Mouse (Mus musculus) midbrain, embryonic 13.5 days (tissue): ENCODE measurements around the gene Arid5b. TPM values are rescaled to one million over a fixed set of nuclear protein-coding genes. Genes with fewer than 3 reads are reported as not detected.

ENCODE experiments used
- ATAC-seq: fragments of 200-750 bp; cut with Nextera tagmentation; 2 replicates; pipeline ENCODE4 v1.8.0; 2017; ENCODE audit warnings: mild to moderate bottlenecking, moderate TSS enrichment, moderate library complexity
- H3K27ac ChIP-seq: fragments of 300-500 bp; sonication (generic); 2 replicates; pipeline ENCODE4 v1.5.1; 2015; ENCODE audit warnings: inconsistent platforms, mild to moderate bottlenecking, moderate library complexity
- H3K27me3 ChIP-seq: fragments of 300-500 bp; sonication (generic); 2 replicates; pipeline ENCODE4 v1.6.1; 2015; ENCODE audit warnings: mild to moderate bottlenecking, inconsistent platforms
- H3K36me3 ChIP-seq: fragments of 300-500 bp; sonication (generic); 2 replicates; pipeline ENCODE4 v1.6.1; 2015; ENCODE audit warnings: mild to moderate bottlenecking, inconsistent platforms
- H3K4me1 ChIP-seq: fragments of 300-500 bp; sonication (generic); replicated peaks from 2 replicates; pipeline ENCODE4 v1.6.1; 2015; ENCODE audit warnings: inconsistent platforms
- H3K4me2 ChIP-seq: fragments of 300-500 bp; sonication (generic); replicated peaks from 2 replicates; pipeline ENCODE4 v1.6.1; 2015; ENCODE audit warnings: moderate library complexity, mild to moderate bottlenecking, inconsistent platforms
- H3K4me3 ChIP-seq: fragments of 300-500 bp; sonication (generic); replicated peaks from 2 replicates; pipeline ENCODE4 v1.5.1; 2015; ENCODE audit warnings: mild to moderate bottlenecking, inconsistent platforms
- H3K9ac ChIP-seq: fragments of 300-500 bp; sonication (generic); replicated peaks from 2 replicates; pipeline ENCODE4 v1.6.1; 2015; ENCODE audit warnings: mild to moderate bottlenecking, inconsistent platforms
- H3K9me3 ChIP-seq: fragments of 300-500 bp; sonication (generic); 2 replicates; pipeline ENCODE4 v1.6.1; 2016; ENCODE audit warnings: mild to moderate bottlenecking, inconsistent platforms
- WGBS: fragments of 180-500 bp; shearing (Covaris S2); methylation state at CpG from one replicate; pipeline ENCODE4 v1.1.7; 2015; 5-methylcytosine and 5-hydroxymethylcytosine counted together
- polyA plus RNA-seq: library from polyadenylated mRNA; unstranded; fragments of >200 nt; fragmentation: Nextera tagmentation; extraction: Ambion mirVana; gene quantifications from 2 replicates; pipeline ENCODE4 v1.2.1, GENCODE M21; 2015

Arid5b gene
- polyA plus RNA-seq, 1 experiment from 2014 or later, result 20.5 TPM

GRCm38 (mm10) chr10:68203322-68203721 is 75.2 kb downstream of the Arid5b start:
- ATAC-seq, result no peak
- Histone ChIP-seq H3K4me2 (no peak overlapping the region), H3K9me3 (no peaks in the 10 kb centered on the region), H3K27ac (no peak overlapping the region), H3K4me3 (no peak overlapping the region), H3K27me3 (no peaks in the 10 kb centered on the region), H3K36me3 (peaks cover 13% of the 10 kb centered on the region; the same call in 1 of the 2 replicates), H3K4me1 (peaks cover 13% of the 10 kb centered on the region), H3K9ac (no peak overlapping the region)
- 75% methylated on average over 11 of the region's 11 CpGs for WGBS

- WGBS, result 91% methylated on average over 5 of the region's 5 CpGs
Measured at GRCm38 (mm10) chr10:68199440-68199839, 79.1 kb downstream of the Arid5b start.

GRCm38 (mm10) chr10:68196324-68196723 is 82.2 kb downstream of the Arid5b start:
- H3K36me3 ChIP-seq, result no peaks in the 10 kb centered on the region
- no peak overlapping the region for H3K4me2 ChIP-seq
- no peaks in the 10 kb centered on the region for H3K27me3 ChIP-seq
- H3K4me3 ChIP-seq, result no peak overlapping the region
- 79% methylated on average over 9 of the region's 9 CpGs for WGBS
- H3K27ac ChIP-seq, result no peak overlapping the region
- no peak for ATAC-seq
- H3K9ac ChIP-seq, result no peak overlapping the region
- H3K9me3 ChIP-seq, result no peaks in the 10 kb centered on the region
- peaks cover 25% of the 10 kb centered on the region for H3K4me1 ChIP-seq

More at GRCm38 (mm10) chr10:68199440-68199839, 79.1 kb downstream of the Arid5b start:
- Histone ChIP-seq H3K27me3 (no peaks in the 10 kb centered on the region), H3K36me3 (peaks cover 13% of the 10 kb centered on the region; the same call in 1 of the 2 replicates), H3K4me1 (0 out of 2 replicates have a peak, but pooled peaks cover 6% of the 10 kb centered on the region), H3K9ac (no peak overlapping the region), H3K27ac (no peak overlapping the region), H3K4me2 (no peak overlapping the region), H3K4me3 (no peak overlapping the region), H3K9me3 (no peaks in the 10 kb centered on the region)
- ATAC-seq, result no peak

GRCm38 (mm10) chr10:68193561-68193960 is 85.0 kb downstream of the Arid5b start:
- no peak overlapping the region for H3K4me2 ChIP-seq
- no peak for ATAC-seq
- no peaks in the 10 kb centered on the region for H3K9me3 ChIP-seq
- peaks cover 34% of the 10 kb centered on the region for H3K4me1 ChIP-seq
- H3K4me3 ChIP-seq, result no peak overlapping the region
- WGBS, result 30% methylated on average over 3 of the region's 3 CpGs
- no peaks in the 10 kb centered on the region for H3K36me3 ChIP-seq
- H3K27me3 ChIP-seq, result no peaks in the 10 kb centered on the region
- no peak overlapping the region for H3K27ac ChIP-seq
- H3K9ac ChIP-seq, result no peak overlapping the region

- 0 out of 2 replicates have a peak, but pooled peaks have one; percentile 67 for ATAC-seq
- peaks cover 34% of the 10 kb centered on the region for H3K4me1 ChIP-seq
- H3K27me3 ChIP-seq, result no peaks in the 10 kb centered on the region
- peak overlapping the region; percentile 37 for H3K27ac ChIP-seq
- no peak overlapping the region for H3K9ac ChIP-seq
- WGBS, result 57% methylated on average over 3 of the region's 3 CpGs
- no peaks in the 10 kb centered on the region for H3K9me3 ChIP-seq
- H3K36me3 ChIP-seq, result no peaks in the 10 kb centered on the region
- no peak overlapping the region for H3K4me3 ChIP-seq
- H3K4me2 ChIP-seq, result no peak overlapping the region
Measured at GRCm38 (mm10) chr10:68192824-68193255, 85.7 kb downstream of the Arid5b start.

- WGBS, result 34% methylated on average over 13 of the region's 13 CpGs
Measured at GRCm38 (mm10) chr10:68191691-68192380, 86.7 kb downstream of the Arid5b start.

GRCm38 (mm10) chr10:68191146-68191545 is 87.4 kb downstream of the Arid5b start:
- no peak for ATAC-seq
- no peaks in the 10 kb centered on the region for H3K27me3 ChIP-seq
- H3K4me2 ChIP-seq, result peak overlapping the region; percentile 32; the same call in 1 of the 2 replicates
- H3K4me1 ChIP-seq, result peaks cover 34% of the 10 kb centered on the region
- H3K27ac ChIP-seq, result no peak overlapping the region
- no peak overlapping the region for H3K9ac ChIP-seq
- no peaks in the 10 kb centered on the region for H3K36me3 ChIP-seq
- WGBS, result 38% methylated on average over 7 of the region's 8 CpGs
- H3K4me3 ChIP-seq, result no peak overlapping the region
- H3K9me3 ChIP-seq, result no peaks in the 10 kb centered on the region

More at GRCm38 (mm10) chr10:68191691-68192380, 86.7 kb downstream of the Arid5b start:
- no peaks in the 10 kb centered on the region for H3K36me3 ChIP-seq
- peaks cover 34% of the 10 kb centered on the region for H3K4me1 ChIP-seq
- no peaks in the 10 kb centered on the region for H3K9me3 ChIP-seq
- H3K4me3 ChIP-seq, result no peak overlapping the region
- H3K4me2 ChIP-seq, result peak overlapping the region; percentile 32
- H3K27ac ChIP-seq, result 0 out of 2 replicates have a peak overlapping the region, but pooled peaks have one; percentile 30
- no peak overlapping the region for H3K9ac ChIP-seq
- no peak for ATAC-seq
- H3K27me3 ChIP-seq, result no peaks in the 10 kb centered on the region

GRCm38 (mm10) chr10:68189847-68190246 is 88.7 kb downstream of the Arid5b start:
- 73% methylated on average over 3 of the region's 3 CpGs for WGBS
- H3K9me3 ChIP-seq, result no peaks in the 10 kb centered on the region
- no peak overlapping the region for H3K9ac ChIP-seq

GRCm38 (mm10) chr10:68183096-68183495 is 95.4 kb downstream of the Arid5b start:
- Histone ChIP-seq H3K36me3 (peaks cover 10% of the 10 kb centered on the region), H3K4me1 (no peaks in the 10 kb centered on the region), H3K27ac (no peak overlapping the region), H3K27me3 (no peaks in the 10 kb centered on the region), H3K9me3 (no peaks in the 10 kb centered on the region), H3K9ac (no peak overlapping the region), H3K4me2 (no peak overlapping the region), H3K4me3 (no peak overlapping the region)
- no peak for ATAC-seq
- 92% methylated on average over 7 of the region's 7 CpGs for WGBS

More at GRCm38 (mm10) chr10:68189847-68190246, 88.7 kb downstream of the Arid5b start:
- 0 out of 2 replicates have a peak overlapping the region, but pooled peaks have one; percentile 19 for H3K27ac ChIP-seq
- peaks cover 9% of the 10 kb centered on the region for H3K36me3 ChIP-seq
- no peak overlapping the region for H3K4me3 ChIP-seq
- no peaks in the 10 kb centered on the region for H3K27me3 ChIP-seq
- H3K4me1 ChIP-seq, result peaks cover 34% of the 10 kb centered on the region
- H3K4me2 ChIP-seq, result no peak overlapping the region
- no peak for ATAC-seq

- 82% methylated on average over 6 of the region's 6 CpGs for WGBS
- no peak overlapping the region for H3K4me2 ChIP-seq
- H3K36me3 ChIP-seq, result peaks cover 10% of the 10 kb centered on the region
- H3K9ac ChIP-seq, result no peak overlapping the region
- H3K27ac ChIP-seq, result no peak overlapping the region
- no peaks in the 10 kb centered on the region for H3K9me3 ChIP-seq
- no peak for ATAC-seq
- H3K27me3 ChIP-seq, result no peaks in the 10 kb centered on the region
- no peaks in the 10 kb centered on the region for H3K4me1 ChIP-seq
- no peak overlapping the region for H3K4me3 ChIP-seq
Measured at GRCm38 (mm10) chr10:68182266-68182665, 96.3 kb downstream of the Arid5b start.

GRCm38 (mm10) chr10:68181156-68181555 is 97.4 kb downstream of the Arid5b start:
- H3K4me1 ChIP-seq, result no peaks in the 10 kb centered on the region
- no peak overlapping the region for H3K4me3 ChIP-seq
- no peak for ATAC-seq
- no peak overlapping the region for H3K9ac ChIP-seq
- no peaks in the 10 kb centered on the region for H3K27me3 ChIP-seq
- 94% methylated on average over 10 of the region's 10 CpGs for WGBS
- H3K4me2 ChIP-seq, result no peak overlapping the region
- no peak overlapping the region for H3K27ac ChIP-seq
- no peaks in the 10 kb centered on the region for H3K9me3 ChIP-seq
- H3K36me3 ChIP-seq, result peaks cover 10% of the 10 kb centered on the region

- H3K4me2 ChIP-seq, result no peak overlapping the region
- H3K36me3 ChIP-seq, result peaks cover 7% of the 10 kb centered on the region
- no peak overlapping the region for H3K27ac ChIP-seq
- H3K9me3 ChIP-seq, result no peaks in the 10 kb centered on the region
- 97% methylated on average over 7 of the region's 7 CpGs for WGBS
- no peak for ATAC-seq
- H3K27me3 ChIP-seq, result no peaks in the 10 kb centered on the region
- no peaks in the 10 kb centered on the region for H3K4me1 ChIP-seq
- H3K4me3 ChIP-seq, result no peak overlapping the region
- no peak overlapping the region for H3K9ac ChIP-seq
Measured at GRCm38 (mm10) chr10:68180721-68181120, 97.8 kb downstream of the Arid5b start.
